Mouse (Mus musculus) olfactory bulb, adult 2 months (tissue): ENCODE data around the gene Gpd1. TPM values are rescaled to one million over a fixed set of nuclear protein-coding genes. Genes with fewer than 3 reads are reported as not detected.
A peak's percentile ranks its signal among the peaks of the same experiment; 100 is the strongest.

Experiments used
- H3K27ac ChIP-seq: fragments of 200-500 bp; 2 replicates; pipeline ENCODE4 v1.5.1; 2012; ENCODE audit warnings: low read depth, low read length; ENCODE audit not compliant: insufficient read depth
- H3K4me1 ChIP-seq: fragments of 200-500 bp; 2 replicates; pipeline ENCODE4 v1.6.1; 2012; ENCODE audit warnings: low read length; ENCODE audit not compliant: control insufficient read depth, insufficient read depth
- H3K4me3 ChIP-seq: fragments of 200-500 bp; 2 replicates; pipeline ENCODE4 v1.5.1; 2012; ENCODE audit warnings: mild to moderate bottlenecking, low read depth, low read length, moderate library complexity; ENCODE audit not compliant: insufficient read depth
- CTCF ChIP-seq: fragments of 200-500 bp; IDR thresholded peaks from 2 replicates; pipeline ENCODE4 v1.5.1; 2012; ENCODE audit warnings: low read depth, mild to moderate bottlenecking, low read length, moderate library complexity; ENCODE audit not compliant: insufficient read depth
- POLR2A ChIP-seq: fragments of 200-500 bp; IDR thresholded peaks from 2 replicates; pipeline ENCODE4 v1.6.1; 2012; ENCODE audit warnings: mild to moderate bottlenecking, low read depth, low read length, moderate library complexity; ENCODE audit not compliant: insufficient read depth
- WGBS: fragments of 180-500 bp; shearing (Covaris S2); methylation state at CpG from one replicate; pipeline ENCODE4 v1.1.7; 2018; 5-methylcytosine and 5-hydroxymethylcytosine counted together
- polyA plus RNA-seq: library from polyadenylated mRNA; stranded (reverse); fragments of >200 nt; gene quantifications from 2 replicates; pipeline ENCODE4 v1.2.4, GENCODE M21; 2012; ENCODE audit warnings: low replicate concordance; ENCODE audit not compliant: missing spikeins, insufficient read depth, insufficient read length

Gene Gpd1
- polyA plus RNA-seq, 1 experiment, result not detected

DNA sequence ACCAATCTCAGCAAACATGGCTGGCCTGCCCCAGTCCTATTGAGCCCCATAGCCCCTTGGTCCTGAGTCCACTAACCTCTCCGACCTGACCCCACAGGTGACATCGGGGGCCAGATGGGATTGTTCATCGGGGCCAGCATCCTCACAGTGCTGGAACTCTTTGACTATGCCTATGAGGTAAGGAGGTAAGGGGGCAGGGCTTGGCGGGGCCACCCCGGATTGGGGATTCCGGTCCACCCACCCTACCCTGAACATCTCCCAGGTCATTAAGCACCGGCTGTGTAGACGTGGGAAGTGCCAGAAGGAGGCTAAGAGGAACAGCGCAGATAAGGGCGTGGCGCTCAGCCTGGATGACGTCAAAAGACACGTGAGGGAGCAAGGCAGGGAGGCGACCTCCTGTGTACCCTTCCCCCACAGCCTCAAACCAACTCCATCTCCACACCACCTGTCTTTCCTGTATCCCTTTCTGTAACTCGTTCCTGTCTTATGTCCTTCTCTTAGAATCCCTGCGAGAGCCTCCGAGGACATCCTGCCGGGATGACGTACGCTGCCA is 18.7 kb upstream of the Gpd1 start:
- WGBS, result 33% methylated on average over 20 of the region's 20 CpGs
- Histone ChIP-seq H3K4me3 (no peak overlapping the region), H3K4me1 (peaks cover 21% of the 10 kb centered on the region), H3K27ac (no peak overlapping the region)
- TF ChIP-seq CTCF (no peak), POLR2A (no peak)

DNA sequence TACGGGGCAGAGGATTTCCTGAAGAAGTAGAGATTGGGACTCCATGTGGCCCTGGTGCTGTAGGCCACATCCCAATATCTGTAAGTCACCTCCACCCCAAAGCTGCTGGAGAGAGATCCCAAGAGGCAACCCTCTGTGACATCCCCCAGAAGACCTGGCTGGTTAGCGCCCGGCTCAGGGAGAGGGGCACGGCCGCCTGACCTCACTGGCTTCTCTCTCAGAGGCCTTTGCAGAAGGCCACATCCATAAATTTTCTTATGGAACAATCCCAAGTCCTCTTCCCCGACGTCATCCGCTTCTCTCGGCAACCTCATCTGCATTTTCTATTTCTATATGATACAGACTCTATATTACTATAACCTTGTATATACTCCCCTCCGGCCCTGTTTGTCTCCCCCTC is 17.6 kb upstream of the Gpd1 start:
- Histone ChIP-seq H3K27ac (no peak overlapping the region), H3K4me1 (peaks cover 31% of the 10 kb centered on the region), H3K4me3 (no peak overlapping the region)
- 84% methylated on average over 10 of the region's 10 CpGs for whole genome bisulfite sequencing
- TF ChIP-seq POLR2A, result no peak
- no peak for TF ChIP-seq CTCF

DNA sequence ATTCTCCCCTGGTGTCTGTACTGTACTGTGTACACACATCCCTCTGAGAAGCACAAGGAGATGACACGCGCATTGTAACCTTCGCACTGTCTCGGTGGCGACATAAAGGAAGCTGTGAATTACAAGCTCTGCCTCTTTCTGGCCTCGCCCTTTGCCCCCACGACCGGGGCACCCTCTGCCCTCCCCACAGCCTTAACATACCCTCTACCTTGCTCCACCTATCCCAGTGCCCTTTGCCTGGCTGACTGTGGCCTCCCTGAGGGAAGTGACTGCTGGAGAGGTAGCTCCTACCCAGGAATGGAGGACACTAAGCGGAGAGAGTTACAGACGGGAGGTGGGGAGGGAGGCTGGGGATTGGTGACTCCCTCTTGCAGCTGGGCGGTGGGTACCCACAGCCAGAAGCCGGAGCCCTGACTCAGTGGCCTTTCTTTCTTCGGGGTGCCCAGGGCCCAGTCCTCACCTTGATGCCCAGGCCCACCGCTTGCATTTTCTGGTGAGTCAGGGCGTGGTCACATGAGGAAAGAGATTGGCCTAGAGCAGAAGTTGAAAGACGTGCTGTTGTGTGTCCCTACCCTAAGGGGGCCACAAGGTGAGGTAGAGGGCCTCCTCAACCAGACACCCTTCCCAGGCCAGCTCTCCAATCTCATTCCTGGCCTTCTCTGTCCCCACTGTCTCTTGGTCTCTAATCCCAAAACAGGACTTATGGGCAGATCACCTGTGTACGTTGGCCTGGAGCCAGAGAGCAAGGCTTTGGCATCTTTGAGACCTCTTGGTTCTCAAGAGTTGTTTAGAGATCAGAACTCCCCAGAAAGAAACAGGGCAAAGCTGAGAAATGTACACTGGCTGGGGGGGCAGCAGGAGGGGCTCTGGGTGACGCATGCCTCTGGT is 16.9 kb upstream of the Gpd1 start:
- TF ChIP-seq CTCF (no peak), POLR2A (no peak)
- H3K27ac ChIP-seq, result no peak overlapping the region
- 87% methylated on average over 18 of the region's 18 CpGs for WGBS
- peaks cover 35% of the 10 kb centered on the region for H3K4me1 ChIP-seq
- H3K4me3 ChIP-seq, result no peak overlapping the region

DNA sequence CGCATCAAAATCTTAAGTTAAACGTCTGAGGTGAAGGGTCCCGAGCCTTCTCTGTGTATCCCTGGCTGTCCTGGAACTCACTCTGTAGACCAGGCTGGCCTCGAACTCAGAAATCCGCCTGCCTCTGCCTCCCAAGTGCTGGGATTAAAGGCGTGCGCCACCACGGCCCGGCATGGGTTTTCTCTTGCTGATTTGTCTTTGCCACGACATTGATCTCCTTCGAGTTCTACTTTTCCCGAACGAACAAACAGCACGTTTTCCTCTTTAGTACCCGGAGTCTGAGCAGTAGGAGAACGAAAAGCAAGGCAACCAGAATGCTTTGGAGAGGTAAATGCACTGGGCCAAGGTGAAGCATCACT is 15.7 kb upstream of the Gpd1 start:
- Histone ChIP-seq H3K27ac (0 out of 2 replicates have a peak overlapping the region, but pooled peaks have one; percentile 16), H3K4me1 (peaks cover 35% of the 10 kb centered on the region), H3K4me3 (peak overlapping the region; percentile 83)
- 36% methylated on average over 16 of the region's 16 CpGs for WGBS

DNA sequence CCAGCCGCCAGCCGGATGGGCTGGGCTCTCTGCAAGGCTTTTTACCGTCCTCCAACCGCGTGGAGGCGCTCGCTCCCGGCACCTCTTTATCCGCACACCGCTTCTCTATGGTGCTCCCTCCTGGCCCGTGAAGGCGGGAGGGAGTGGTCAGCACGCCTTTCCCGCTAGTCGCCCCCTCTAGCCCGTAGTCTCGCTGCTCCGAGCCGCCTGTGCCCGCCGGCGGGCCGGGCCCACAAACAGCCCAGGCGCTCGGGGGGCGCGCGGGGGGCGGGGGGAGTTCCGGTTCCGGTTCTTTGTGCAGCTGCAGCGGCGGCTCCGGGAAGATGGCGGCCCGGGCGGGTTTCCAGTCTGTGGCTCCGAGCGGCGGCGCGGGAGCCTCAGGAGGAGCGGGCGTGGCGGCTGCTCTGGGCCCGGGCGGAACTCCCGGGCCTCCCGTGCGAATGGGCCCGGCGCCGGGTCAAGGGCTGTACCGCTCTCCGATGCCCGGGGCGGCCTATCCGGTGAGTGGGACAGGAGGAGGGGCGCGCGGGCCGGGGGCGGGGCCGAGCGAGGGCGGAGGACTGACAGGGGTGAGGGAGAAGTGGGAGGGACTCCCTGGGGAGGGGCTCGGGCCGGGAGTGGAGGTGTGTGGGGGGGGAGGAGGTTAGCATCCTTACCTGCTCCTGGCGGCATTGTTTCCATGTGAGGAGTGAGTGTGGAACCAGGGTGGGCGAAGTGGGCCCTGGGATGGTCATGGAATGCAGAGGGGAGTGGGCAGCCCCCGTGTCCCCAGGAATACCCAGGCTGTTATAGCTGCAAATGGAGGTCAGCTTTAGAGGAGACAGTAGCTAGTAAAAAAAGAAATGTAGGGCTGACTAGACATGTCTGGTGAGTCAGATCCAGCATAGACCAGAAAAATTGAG is 15.1 kb upstream of the Gpd1 start, which contains the start of gene Smarcd1:
Gene Smarcd1, plus strand, starts transcription at position 131 of the 902 bp plus-strand sequence.
- under 1% methylated on average over 70 of the region's 71 CpGs for WGBS
- Histone ChIP-seq H3K4me1 (peaks cover 37% of the 10 kb centered on the region), H3K27ac (peak within 1 kb of the TSS; percentile 97), H3K4me3 (peak within 1 kb of the TSS; percentile 83)
- peak; percentile 90 for TF ChIP-seq CTCF
- TF ChIP-seq POLR2A, result peak; percentile 63

GRCm38 (mm10) chr15:99703104-99703503 is 14.2 kb upstream of the Gpd1 start:
- 37% methylated on average over 9 of the region's 9 CpGs for WGBS
- H3K4me1 ChIP-seq, result peaks cover 44% of the 10 kb centered on the region
- H3K4me3 ChIP-seq, result peak overlapping the region; percentile 83
- peak overlapping the region; percentile 97 for H3K27ac ChIP-seq
- TF ChIP-seq CTCF (no peak), POLR2A (no peak)

GRCm38 (mm10) chr15:99703676-99704040 is 13.7 kb upstream of the Gpd1 start:
- H3K4me1 ChIP-seq, result peaks cover 41% of the 10 kb centered on the region
- WGBS, result 19% methylated on average over 5 of the region's 5 CpGs
- H3K27ac ChIP-seq, result peak overlapping the region; percentile 97
- H3K4me3 ChIP-seq, result peak overlapping the region; percentile 83
- TF ChIP-seq CTCF (no peak), POLR2A (no peak)

DNA sequence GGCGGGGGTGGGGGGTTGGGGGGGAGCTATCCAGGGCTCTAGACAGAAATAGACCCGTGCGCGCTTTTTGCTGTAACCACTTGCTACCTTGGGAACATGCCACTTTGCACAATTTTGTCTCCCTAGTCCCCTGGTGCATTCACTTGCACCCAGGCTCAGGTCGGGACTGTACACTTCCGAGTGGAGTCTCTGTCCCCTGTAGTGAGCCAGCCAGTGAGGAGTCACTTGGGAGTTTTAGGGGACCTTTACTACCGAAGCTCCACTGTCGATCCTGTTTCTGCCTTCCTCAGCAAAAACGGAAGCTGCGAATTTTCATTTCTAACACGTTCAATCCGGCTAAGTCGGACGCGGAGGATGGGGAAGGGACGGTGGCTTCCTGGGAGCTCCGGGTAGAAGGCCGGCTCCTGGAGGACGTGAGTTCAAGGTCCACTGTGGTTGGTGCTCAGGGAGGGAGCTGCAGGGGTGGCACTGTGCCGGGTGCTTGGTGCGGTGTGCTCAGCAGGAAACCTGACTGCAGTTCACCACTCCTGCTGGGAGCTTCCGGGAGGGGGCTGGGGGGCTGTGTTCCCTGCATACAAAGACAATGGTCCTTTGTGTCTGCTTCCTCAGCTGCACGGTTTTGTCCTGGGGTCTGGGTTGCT is 13.2 kb upstream of the Gpd1 start:
- Histone ChIP-seq H3K27ac (peak overlapping the region; percentile 100), H3K4me3 (peak overlapping the region; percentile 50), H3K4me1 (peaks cover 39% of the 10 kb centered on the region)
- WGBS, result 6% methylated on average over 23 of the region's 23 CpGs
- TF ChIP-seq CTCF (no peak), POLR2A (peak; percentile 16; the same call in 1 of the 2 replicates)

DNA sequence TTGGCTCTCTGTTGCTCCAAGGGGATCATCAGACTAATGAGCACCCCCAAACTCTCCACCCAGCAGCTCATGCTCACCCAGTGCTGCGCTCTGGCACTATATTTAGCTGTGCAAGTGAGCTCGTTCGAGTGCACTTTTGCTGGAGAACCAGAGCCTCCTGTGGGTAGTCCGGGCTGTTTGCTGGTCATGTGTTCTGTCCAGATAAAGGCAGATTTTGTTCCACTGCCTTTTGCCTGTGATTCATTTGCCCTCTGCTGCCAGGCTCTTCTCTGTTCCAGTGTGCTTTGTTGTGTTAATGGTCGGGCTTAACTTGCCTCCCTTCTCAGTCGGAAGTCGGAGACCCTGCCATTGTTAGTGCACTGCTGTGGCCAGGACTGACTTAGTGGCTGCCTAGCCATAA is 12.4 kb upstream of the Gpd1 start:
- Histone ChIP-seq H3K4me3 (peak overlapping the region; percentile 50), H3K4me1 (peaks cover 40% of the 10 kb centered on the region), H3K27ac (peak overlapping the region; percentile 100)
- TF ChIP-seq POLR2A (no peak), CTCF (no peak)
- WGBS, result 6% methylated on average over 7 of the region's 7 CpGs
